Mouse (Mus musculus): ENCODE measurements around the gene Dpagt1.

GRCm38 (mm10) chr9:44347166-44347565 lies 21.3 kb downstream of the Dpagt1 start:
- TF ChIP-seq CTCF (IDR thresholded peaks at IDR 0.05; ENCODE audit: borderline replicate concordance, insufficient read depth, low read depth, low read length) (no peak), POLR2A (IDR thresholded peaks at IDR 0.05; ENCODE audit: borderline replicate concordance, insufficient read depth, low read length) (no peak)
